Mouse (Mus musculus) layer of hippocampus, adult 8-10 months (tissue): ENCODE results near the gene Tnr. TPM values are rescaled to one million over a fixed set of nuclear protein-coding genes. Genes with fewer than 3 reads are reported as not detected.

ENCODE experiments used
- DNase-seq, 2 experiments: peaks; one replicate each; pipeline ENCODE4 v3.0.0; 2022; ENCODE audit warnings: low spot score in 2 of 2
- total RNA-seq, 4 experiments: library from RNA; stranded (reverse); gene quantifications; 2 replicates each; pipeline ENCODE4 v1.2.4; 2022

Tnr gene
- total RNA-seq, 4 experiments from 2014 or later, result 120 to 153 (median 134) TPM

DNA sequence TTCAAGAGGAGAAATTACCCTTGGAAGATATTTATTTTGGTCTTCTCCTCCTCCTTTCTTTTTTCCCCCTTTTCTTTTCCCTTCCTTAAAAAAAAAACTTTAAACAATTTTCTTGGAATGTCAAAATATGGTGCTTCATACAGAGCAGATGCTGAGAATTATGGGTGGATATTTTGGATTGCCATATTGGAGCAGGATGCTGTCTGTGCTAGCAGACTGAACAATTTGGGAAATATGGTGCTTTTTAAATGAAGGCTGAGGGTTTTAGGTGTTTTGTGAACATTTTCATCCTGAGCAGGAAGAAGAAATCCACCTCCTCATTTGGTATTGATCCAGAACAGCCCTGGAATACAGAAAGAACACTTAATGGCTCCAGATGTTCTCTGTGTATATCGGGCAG is 41.6 kb downstream of the Tnr start:
- DNase-seq, result no peak

DNA sequence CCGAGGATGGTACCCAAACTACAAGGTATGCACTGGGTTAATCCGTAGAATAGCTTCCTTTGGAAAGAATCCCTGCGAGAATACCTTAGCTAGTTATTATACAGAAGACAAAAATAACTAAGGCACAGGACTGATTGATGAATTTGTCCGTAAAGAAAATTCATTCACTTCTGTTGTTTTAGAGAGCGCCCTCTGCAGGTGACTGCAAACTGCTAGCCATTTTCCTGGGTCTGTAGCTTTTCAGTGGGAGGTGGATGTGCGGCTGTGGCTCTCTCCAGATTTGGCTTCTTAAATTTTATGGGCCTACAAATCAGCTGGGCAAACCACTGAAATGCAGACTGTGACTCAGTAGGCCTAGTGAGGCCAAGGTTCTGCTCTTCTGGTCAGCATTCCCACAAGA is 42.5 kb downstream of the Tnr start:
- no peak for DNase-seq

DNA sequence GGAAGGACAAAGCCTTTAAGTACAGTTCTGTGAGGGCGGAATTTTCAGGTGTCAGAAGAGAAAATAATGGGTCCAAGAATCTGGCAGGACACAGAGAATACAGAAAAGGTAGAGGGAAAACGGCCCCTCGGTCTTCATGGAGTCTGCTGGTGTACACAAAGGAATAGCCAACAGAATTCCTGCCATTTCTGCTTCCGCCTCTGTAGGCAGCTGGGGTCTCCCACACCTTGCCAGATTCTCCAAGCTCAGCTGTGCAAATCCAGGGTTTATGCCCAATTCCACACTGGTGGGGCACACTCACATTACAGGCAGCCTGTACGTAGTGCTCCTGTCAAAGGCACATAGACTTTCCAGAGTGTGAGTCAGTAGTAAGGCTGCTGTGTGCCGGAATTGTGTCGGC is 43.6 kb downstream of the Tnr start:
- DNase-seq, result no peak

DNA sequence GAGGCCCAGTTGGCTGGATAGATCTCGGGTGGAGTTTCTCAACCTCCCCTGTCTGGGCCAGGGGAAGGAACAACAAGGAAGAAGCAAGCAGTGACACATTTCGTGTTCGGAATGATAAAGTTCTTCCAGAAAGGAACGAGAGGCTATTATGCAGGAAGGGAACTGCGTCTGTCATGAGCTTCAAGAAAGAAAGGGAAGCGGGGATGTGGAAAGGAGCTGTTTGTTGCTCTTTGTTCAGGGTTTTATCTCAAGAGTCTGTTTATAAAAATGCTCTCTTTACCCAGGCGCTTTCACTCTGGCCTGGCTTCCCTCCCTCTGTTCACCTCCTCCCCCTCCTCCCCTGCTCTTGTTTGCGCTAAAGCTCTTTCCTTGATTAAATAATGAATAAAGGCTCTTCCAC is 46.7 kb downstream of the Tnr start:
- no peak for DNase-seq

DNA sequence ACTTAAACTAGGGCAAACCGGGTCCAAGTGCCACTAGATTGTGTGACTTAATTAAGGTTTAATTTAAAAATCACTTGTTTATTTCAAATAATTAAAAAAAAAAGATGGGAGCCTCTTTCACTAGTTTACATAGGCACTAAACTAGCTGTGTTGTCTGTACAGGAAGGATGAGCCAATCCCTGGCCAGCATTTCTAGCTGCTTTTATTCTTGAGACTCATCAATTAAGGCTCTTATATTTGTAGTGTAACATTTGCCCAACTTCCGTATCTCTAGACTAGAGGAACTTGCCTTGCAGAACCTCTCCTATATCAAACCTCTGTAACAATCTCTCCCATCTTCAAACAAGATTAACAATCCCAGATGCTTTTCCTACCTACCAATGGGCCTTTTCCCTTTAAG is 47.3 kb downstream of the Tnr start:
- no peak for DNase-seq

DNA sequence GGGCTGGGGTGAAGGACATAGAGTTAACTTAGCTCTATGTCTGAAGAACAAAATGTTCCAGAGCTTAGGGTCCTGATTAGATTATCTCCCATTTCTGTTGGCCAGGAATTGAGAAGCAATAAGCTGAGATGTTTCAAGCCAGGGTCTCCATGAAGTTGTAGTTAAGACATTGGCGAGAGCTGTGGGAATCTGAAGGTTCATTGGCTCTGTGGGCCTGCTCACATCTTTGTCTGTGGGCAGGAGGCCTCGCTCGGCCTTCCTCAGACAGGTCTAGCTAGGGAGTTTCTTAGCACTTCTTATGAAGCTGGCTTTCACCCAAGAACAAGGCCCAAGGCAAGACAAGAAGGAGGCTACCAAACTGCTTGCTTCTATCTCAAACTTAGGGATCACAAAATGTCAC is 48.4 kb downstream of the Tnr start:
- DNase-seq, result no peak

DNA sequence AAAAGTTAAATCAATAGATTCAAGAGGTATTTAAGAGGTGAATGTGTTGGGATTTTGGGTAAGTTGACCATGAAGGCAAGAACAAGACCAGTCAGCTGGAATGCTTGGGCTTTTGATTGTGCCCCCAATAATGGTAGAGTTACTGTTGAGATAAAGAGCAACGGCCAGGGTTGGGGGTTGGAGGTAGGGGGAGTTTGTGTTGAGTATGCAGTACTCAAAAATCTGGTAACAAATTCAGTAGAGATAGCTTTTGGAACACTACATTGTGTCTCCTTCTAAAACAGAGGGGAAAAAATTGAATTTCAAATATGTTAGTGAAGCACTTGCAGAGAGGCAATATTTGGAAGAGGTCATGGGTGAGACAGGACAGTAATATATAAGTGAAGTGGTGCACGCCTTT is 49.5 kb downstream of the Tnr start:
- DNase-seq, result no peak

DNA sequence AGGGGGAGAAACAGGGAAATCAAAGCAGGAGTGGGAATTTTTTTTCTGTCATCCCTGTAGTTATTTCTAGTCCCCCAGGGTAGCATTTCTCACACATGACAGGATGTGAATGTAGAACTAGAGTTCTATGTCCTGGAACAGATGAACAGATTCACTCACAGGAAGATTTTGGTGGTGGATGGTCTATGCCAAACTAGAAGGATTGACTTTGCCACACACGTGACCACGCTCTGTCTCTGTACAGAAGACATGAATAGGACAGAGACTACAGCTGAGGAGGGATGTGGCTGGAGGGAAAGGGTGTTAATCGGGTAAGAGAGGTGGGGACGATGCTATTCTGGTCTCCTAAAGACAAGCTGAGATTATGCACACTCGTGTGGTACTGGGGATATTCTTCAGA is 51.1 kb downstream of the Tnr start:
- no peak for DNase-seq

DNA sequence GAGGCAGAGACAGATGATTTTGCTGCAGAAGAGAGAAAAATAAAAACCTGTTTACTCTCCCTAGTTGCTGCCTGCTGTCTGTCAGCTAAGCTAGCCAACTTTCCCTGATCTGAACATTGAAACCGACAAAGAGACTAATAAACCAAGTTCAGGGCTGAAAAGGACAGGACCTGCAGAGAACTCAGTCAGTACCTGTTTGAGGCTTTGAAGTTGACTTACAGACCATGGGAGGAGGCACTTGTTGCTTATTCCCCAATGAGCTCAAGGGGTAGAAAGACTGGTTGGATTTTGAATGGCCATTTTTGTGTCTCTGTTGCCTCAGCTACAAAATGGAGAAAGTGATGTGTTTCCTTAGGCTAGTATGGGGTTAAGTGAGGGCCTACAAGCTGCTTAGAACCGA is 52.7 kb downstream of the Tnr start:
- DNase-seq, result no peak

DNA sequence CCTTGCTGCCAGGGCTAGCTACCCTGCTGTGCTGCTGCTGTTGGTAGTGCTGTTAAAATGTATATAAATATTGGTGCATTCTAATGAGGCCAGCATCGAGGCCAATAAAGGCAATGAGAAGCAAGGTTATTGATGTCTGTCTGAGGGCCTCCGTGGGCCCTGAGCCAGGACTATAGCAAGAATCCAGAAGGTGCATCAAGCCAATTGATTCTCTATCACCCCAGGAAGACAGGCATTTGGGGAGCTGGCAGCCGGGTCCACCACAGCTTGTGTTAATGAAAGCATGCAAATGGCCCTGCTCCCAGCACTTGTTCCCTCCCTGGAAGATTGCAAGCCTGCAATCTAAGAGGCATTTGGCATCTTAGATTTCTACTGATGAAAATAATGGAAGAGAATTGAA is 54.8 kb downstream of the Tnr start:
- DNase-seq, result peak in 1 of 2 experiments; percentile 27

DNA sequence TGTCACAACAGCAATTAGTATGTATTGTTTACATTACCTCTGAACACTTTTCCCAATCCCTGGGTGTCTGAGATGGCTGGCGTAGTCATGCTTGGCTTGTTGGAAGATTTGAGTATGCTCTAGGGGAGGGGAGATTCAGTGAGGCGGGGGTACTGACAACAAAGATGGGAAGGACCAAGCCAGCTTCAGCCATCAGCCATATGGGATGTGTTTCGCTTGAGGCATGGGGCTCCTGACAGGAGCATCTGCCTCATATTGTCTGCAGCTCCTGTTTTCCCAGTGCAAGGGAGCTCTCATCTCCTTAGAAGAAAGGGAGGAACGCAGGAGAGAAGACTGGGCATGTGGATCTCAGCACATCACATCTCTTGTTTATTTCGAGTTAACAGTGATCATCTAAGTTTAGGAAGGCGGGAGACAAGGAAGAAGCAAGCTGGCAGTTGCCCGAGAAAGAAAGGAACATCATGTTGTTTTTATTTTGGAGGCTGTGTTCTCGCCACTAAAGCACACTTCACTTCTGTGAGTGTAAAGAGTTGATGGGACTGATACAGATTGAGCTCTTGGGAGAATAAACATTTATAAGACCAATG is 56.9 kb downstream of the Tnr start:
- DNase-seq, result no peak

DNA sequence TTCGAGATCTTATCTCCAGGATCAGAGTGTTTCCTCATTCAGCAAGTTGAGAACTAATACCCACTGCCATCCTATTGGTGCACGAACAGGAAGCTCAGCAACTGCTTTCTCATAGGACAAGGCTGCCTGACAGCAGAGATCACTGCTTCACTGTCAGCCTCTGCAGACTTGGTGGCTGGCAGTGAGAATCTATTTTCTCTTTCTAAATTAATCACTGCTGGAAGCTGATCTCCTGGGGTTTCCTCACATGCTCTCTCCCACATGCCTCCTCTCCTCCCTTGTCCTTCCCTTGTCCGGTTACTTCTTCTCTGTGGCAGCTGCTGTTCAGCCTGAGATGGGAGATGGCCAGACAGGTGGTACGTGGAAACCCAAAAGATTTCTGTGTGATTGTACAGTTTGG is 60.3 kb downstream of the Tnr start:
- DNase-seq, result no peak

DNA sequence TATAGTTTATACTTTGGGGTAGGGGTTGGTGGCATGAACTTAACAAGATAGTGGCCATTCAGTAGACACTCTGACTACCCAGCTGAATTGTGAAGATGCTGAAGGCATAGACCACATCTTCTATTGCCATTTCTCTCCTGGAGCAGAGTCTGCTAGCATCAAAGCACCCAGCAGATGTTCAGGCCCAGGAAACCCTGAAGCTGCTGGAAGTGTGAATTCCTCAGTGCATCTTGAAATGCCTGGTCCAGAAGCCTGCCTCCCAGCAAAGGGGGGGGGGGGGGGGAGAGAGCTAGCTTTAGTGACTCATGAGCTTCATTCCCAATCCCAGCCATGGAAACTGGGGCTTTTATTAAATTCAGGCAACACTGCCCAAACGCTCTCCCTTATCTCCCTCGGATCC is 65.2 kb downstream of the Tnr start:
- DNase-seq, result no peak

DNA sequence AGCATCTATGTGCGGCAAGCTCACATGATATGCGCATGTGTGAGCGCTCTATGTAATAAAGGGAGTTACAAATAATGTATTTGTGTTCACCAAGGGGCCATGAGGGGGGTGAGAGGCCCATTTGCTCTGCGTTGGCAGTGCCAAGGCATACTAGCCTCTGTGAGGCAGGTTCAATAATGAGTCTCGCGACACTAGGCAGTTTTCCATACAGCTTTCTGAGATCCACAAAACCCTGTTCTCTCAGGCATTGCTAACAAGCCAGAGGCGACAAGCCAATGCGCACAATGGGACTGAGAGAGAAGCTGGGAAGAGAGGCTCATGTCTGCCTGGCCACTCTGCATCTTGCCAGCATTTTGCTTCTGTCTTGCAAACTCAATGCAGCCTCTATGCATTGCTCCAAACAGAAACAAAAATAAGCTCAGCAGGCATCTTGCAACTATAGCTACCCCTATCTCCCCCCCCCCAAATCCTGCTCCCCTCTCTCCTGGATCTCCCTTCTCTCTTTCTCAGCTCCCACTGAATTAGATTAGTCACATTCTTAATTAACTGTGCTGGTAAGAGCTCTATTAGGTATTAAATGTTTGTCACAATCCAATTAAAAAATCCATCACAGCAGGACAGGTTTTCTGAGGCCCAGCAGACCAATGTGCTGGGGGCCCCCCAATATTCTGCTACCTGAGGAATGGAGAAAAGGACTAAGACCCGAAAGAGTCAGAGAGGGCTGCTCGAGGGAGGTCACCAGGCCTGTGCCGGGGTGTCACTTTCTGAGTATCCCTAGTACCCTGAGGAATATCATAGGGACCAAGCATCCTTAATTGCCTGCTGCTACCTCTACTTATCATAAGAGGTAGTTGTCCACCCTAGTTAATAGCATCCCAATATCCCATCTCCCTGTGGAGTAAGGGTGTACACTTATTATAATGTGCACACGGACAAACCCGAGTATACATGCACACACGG is 70.8 kb downstream of the Tnr start:
- peak in 1 of 2 experiments; percentile 36 for DNase-seq

DNA sequence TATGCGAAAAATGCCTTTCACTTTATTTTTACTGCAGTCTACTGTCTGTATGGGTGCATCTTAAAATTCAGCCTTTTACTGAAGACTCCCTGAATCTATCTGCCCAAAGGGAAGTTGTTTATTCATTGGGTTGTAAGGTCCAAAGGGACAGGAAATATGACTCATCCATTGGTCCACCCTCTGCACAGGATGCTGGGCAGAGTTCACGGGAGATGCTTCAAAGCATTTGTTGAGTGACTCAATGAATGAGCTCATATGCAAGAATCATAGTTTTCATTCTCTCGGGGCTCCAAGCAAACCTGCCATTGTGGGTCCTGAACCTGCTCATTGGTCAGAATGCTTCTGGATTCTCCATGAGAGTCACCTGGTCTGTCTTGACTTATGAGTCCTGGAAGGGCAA is 72.2 kb downstream of the Tnr start:
- DNase-seq, result no peak

DNA sequence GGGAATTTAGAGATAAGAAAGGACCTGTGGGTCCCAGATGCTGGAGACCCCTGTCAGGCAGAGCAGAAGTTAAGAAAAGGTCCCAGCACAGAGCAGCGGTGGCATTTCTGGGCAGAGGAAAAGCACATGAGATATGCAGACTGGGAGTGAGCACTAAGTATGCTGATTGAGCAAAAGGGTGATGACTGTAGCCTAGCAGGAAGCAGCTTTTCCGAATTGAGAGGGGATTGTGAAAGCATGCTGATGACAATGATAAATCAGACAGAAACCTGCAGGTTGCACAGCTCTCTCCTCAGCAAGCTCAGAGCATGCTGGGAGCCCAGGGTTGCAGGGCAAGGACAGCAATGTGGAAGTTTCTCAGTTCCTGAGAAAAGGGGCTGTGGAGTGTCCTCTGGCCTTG is 73.1 kb downstream of the Tnr start:
- DNase-seq, result no peak

DNA sequence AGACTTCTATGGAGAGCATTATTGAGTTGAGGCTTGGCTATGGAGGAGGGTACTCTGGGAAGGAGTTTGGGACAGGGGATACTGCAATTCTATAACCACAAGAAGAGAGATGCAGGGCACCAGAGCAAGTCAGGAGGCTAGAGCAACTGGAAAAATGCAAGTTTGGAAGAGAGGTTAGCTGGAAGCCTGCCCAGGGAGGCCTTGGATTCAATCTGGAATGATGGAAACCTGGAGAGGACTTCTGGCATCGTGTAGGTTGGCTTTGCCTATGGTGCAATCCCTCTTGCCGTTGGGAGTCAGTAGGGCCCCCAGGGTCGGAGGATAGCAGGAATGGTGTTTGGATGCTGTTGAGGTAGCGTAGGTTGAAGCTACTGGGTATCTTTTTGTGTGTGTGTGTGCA is 90.0 kb downstream of the Tnr start:
- no peak for DNase-seq

DNA sequence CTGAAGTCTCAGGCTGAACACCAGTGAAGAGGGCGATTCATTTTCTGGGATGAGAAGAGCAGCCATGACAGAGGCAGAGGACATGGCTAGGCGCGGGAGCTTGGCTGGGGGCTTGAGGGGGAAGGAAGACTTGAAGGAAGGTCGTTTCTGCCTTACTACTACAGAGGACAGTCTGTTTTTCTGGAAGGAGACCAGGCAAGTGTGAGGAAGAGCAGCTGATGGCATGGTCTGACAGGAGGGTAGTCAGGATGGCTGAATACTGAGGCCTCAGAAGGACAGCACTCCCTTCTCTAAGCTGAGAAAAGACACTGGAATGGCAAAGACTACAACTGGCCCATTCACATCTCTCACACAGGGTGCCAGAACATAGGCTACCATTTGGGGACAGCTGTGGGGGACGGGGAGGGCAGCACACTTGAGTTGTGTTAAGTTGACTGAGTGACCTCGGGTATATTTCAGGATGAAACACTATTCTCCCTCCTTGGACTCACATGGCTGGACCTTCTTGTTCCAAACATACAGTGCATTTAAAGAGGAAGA is 90.6 kb downstream of the Tnr start:
- DNase-seq, result no peak

DNA sequence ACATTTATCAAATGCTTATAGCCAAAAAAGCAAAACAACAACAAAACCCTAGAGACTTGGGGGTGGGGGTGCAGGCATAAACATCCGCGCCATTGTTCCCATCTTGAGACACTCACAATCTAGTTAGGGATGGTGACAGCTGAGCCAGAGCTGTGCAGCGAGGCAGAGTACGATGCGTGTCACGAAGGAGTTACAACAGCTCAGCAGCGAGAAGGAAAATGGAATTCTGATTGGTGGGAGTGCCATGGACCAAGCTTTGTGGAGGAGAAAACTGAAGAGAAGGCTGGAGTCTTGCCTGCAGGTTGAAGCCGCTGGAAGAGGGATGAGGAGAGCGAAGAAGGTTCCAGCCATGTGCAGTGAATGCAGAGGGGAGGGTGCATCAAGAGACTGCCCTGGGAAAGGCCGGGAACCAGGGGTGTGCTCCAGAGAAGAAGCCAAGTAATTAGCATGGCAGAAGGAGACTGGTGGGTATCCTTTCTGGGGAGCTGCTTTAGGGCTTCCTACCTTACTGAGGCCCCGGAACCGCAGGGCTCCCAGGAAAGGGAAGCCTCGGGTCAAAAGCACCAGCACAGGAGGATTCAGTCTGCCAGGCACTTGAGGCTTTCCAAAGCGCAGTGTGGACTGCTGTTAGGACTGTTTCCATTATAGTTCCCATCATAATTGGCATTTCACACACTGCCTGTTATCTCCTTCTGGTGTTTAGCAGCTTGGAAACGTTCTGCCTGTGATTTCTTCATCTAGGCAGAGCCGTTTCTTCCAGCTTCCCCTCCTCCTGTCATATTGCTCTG is 91.3 kb downstream of the Tnr start:
- peak; percentile 54 to 59 for DNase-seq

DNA sequence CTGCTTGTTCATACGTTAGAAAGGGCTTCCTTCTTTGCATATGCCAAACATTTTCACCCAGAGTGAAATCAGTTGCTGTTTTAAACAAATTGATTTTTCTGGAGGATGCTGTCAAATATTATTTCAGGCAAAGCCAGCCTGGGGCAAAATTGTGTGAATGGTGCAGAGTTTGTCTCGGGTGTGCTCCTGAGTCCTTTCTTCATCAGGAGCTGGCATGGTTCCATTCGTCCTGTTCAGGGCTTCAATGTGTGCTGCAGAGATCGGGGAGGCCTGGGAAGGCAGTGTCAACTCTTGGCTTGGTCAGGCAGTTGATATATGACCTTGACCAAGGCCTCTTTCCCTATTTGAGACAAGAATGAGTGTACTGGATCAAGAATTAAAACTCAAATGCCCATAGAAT is 92.1 kb downstream of the Tnr start:
- no peak for DNase-seq

DNA sequence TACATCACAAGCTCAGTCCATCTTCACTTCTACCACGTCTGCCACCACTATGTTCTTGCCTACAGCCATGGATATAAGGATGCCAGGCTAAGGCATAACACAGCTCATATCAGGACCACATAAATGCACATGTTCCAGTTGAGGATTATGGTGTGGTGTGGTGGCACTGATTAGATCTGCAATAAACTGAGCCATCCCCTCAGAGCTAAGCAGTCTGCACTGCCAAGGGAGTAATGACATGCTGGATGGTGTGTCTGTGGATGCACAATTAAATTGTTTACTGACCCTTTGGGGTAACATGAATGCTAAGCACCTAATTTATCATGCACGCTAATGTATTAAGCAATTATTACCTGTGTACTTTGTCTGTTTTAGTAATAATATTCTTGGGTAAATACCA is 95.6 kb downstream of the Tnr start:
- DNase-seq, result no peak

DNA sequence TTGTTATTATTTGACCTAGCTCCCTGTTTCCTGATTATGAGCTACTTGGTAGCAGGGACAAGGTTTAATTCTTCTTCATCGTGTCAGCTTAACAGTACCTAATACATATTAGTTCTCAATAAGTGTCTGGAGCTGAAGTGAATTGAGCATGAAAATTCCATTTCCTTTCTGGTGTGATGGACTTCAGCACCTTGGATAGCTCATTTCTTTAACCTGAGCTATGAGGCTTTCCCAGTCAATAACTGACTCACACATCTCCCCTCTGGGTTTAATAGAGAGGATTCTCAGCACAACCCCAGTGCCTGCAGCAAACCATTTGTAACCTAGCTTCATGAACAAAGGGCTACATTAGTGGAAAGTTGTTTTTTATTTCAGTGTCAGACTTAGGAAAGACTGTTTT is 97.8 kb downstream of the Tnr start:
- no peak for DNase-seq
